Mouse (Mus musculus) erythroblast, embryonic 14.5 days (primary cell): Measurements from ENCODE around the gene Hspa12b.

Source experiments
- GATA1 ChIP-seq: IDR thresholded peaks from 2 replicates; pipeline ENCODE4 v1.6.1; 2012; ENCODE audit warnings: low read length, inconsistent platforms, mixed read lengths
- TAL1 ChIP-seq: IDR thresholded peaks from 3 replicates; pipeline ENCODE4 v1.6.1; 2012; ENCODE audit warnings: low read length, inconsistent platforms, mixed read lengths

DNA sequence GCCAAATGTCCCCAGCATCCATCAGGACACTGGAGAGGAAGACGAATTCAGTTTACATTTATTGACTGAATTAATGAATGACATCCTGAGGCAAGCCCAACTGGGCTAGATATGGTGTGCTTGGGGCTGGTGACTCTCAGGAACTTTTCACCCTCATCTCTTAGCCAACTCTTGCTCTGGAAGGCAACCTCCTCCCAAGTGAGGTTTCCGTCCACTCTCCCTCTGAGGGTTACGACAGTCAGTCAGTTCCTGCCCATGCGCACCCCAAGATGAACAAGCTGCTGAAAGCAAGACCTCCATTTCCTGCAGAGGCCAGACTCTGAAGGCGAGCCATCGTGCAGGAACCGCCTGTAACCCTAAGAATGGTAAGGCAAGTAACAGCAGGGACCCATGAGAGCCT, 29.9 kb downstream of the Hspa12b start:
- TF ChIP-seq GATA1, result no peak
- TF ChIP-seq TAL1, result no peak
